Mouse (Mus musculus): Measurements from ENCODE around the gene Det1. TPM values are rescaled to one million over a fixed set of nuclear protein-coding genes. Genes with fewer than 3 reads are reported as not detected.

Gene Det1
- 11.0 and 11.7 TPM in 2 replicates for polyA plus RNA-seq (2012; rRNA removed)

- peak; percentile 88 for DNase-seq (ENCODE audit: low spot score)
These were observed at the start of gene Det1 for GRCm38 (mm10) chr7:78846737-78847434. Det1 (minus strand) TSS chr7:78847263.

GRCm38 (mm10) chr7:78895653-78896333, 48.7 kb upstream of the Det1 start, which contains the start of gene Aen:
Aen (plus strand) TSS chr7:78895854.
- peak; percentile 82 for DNase-seq (ENCODE audit: low spot score)

- DNase-seq (ENCODE audit: low spot score) = no peak
These were observed 48.1 kb upstream of the Det1 start for GRCm38 (mm10) chr7:78895021-78895652.

GRCm38 (mm10) chr7:78893917-78894316, 46.9 kb upstream of the Det1 start:
- DNase-seq (ENCODE audit: low spot score) = no peak

DNA sequence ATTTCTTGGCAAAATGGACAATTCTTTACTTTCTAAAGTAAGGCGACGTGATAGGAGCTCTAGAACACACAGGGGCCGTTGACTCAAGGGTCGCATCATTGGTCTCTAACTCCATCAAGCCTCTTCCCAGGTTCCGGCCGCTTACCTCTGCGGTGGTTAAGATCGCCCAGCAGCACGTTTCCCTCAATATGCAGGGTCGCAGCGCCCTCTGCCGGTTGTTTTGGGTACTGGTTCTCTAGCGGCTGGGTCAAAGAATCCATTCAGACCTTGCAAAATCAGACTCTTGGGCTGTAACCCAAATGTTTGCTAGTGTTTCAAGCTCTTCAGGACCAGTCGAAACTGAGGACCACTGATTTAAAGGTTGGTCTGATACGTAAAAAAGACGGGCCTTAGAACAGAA, 43.6 kb upstream of the Det1 start:
- DNase-seq (ENCODE audit: low spot score) = peak; percentile 82

GRCm38 (mm10) chr7:78887431-78887842, 40.4 kb upstream of the Det1 start:
- no peak for DNase-seq (ENCODE audit: low spot score)

DNA sequence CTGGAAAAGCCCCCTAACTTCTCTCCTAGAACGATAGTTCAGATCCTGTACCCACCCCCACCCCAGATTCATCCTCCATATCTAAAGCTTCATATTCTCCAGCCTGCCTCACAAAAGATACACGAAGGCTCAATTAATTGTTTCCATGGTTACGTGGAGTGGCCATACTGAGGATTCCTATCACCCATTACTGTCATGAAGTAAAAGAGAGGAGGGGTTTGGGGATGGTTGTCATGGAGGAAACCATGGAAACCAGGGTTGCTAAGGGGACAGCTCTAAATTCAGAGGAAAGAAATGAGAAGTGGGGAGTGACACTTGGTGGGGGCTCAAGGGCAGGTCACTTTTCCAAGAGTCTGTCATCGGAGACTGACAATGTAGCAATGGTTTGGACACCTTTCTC, 39.4 kb upstream of the Det1 start:
- DNase-seq (ENCODE audit: low spot score) = no peak

DNA sequence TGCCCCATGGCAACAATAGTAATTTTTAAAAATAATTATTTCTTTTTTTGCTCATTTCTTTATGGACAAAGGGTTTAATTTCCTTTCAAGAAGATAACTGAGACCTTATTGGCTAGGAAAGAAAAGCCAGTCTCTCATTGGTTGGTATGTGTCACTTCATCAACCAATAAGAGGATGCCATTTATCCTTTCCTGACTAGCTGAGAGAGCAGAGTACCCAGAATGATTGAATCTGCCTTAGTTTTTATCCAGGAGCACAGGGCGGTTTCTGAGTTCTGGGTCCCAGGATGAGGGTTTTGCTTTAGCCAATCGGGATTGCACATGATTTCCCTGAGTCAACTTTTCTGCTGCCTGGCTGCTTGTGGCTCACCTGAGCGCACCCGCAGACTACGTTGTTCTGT, 38.3 kb upstream of the Det1 start:
- DNase-seq (ENCODE audit: low spot score) = no peak

GRCm38 (mm10) chr7:78884139-78884538, 37.1 kb upstream of the Det1 start:
- DNase-seq (ENCODE audit: low spot score) = no peak

DNA sequence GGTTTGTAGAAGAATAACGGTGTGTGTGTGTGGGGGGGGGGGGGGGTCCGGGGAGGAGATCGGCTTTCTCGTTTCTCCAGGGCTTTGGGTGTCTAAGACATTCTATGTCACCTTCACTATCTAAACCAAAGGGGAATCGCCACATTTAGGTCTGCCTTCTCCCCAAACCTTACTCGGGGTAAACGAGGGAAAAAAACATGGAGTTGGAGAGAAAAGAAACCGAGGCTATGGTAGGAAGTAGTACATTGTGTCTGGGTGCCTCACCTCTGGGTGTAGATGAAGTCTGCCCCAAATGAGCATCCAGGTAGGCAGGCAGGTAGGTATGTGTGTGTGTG, 36.6 kb upstream of the Det1 start:
- no peak for DNase-seq (ENCODE audit: low spot score)

DNA sequence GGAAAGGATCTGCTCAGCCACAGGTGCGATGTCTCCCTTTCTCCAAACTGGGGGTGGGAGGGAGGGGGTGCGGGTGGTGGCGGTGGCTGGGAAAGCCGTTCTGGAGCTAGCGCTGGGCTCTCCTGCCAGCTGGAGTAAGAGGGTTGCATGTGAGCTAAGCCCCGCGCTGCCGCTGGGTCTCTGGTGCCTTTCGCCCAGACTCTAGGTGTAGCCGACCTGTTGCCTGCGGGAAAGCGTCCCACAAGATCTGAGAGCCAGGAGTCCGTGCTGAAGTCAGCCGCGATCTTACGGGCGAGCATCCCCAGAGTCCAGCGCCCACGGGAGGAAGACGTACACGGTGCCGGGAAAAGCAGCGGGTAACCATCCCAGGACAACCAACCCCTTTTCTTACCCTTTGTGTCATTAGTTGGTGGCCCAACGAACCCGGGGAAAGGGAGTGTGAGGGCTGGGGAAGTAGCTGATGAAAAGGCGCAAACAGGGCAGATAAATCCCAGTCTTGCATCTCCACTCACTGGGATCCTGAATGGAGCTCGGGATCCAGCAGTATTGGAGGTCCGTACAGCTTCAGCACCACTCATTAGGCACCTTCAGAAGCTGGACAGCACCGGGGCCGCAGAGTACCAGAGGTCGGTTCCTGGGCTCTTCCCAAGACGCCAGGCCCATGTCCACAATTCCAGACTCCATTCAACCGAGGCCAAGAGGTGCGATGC, 36.1 kb upstream of the Det1 start:
- no peak for DNase-seq (ENCODE audit: low spot score)

DNA sequence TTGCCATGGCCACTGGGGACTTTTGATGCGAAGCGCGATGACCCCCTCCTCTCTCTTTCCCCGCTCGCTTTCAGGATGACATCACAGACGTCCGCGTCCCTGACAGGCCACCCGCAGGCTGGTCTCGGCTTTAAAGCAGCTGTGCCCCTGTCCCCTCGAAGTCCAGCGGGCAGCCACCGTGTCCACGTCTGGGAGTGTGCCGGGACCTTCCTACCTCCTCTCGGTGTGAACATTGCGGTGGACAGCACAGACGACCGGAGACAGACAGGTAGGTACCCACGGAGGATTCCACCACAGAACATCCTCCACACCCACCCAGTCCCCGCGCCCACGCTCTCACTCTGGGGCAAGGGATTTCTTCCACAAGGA, 35.4 kb upstream of the Det1 start:
- DNase-seq (ENCODE audit: low spot score) = no peak

GRCm38 (mm10) chr7:78881607-78882468, 34.8 kb upstream of the Det1 start:
- no peak for DNase-seq (ENCODE audit: low spot score)

GRCm38 (mm10) chr7:78872831-78873230, 25.8 kb upstream of the Det1 start:
- no peak for DNase-seq (ENCODE audit: low spot score)

DNA sequence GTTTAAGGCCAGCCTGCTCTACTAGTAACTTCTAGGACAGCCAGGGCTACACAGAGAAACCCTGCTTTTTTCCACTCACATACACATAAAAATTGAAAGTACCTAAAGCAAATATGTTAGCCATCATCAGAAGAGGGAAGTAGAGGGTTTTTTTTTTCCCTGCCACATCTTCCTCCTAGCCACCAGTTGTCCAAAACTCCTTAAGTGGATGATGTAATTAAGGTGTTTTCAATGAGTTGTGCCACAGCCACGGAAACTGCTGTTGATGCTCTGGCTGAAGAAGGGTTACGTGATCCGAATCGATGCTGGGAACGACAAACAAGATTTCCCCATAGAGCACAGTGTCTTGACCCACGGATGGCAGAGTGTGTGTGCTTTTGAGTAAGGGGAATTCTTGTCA, 25.3 kb upstream of the Det1 start:
- no peak for DNase-seq (ENCODE audit: low spot score)

DNA sequence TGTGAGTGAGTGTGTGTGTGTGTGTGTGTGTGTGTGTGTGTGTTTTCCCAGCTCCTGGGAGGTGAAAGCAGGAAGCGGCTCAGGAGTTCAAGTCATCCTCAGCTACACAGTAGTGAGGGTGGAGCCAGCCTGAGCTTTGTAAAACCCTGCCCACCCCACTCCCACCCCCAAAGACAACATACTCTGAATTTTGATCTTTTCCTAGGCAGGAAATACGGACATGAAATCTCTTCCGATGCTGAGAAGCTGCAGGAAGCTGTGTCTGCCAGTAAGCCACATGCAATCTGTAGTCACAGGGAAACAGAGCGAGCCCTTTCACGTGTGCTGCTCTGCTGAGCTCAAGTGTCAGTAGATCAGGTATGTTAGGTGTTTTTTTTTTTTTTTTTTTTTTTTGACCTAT, 21.7 kb upstream of the Det1 start:
- no peak for DNase-seq (ENCODE audit: low spot score)

- no peak for DNase-seq (ENCODE audit: low spot score)
These were observed 18.3 kb upstream of the Det1 start for GRCm38 (mm10) chr7:78865212-78865949.

GRCm38 (mm10) chr7:78864446-78864802, 17.4 kb upstream of the Det1 start:
- DNase-seq (ENCODE audit: low spot score) = no peak

DNA sequence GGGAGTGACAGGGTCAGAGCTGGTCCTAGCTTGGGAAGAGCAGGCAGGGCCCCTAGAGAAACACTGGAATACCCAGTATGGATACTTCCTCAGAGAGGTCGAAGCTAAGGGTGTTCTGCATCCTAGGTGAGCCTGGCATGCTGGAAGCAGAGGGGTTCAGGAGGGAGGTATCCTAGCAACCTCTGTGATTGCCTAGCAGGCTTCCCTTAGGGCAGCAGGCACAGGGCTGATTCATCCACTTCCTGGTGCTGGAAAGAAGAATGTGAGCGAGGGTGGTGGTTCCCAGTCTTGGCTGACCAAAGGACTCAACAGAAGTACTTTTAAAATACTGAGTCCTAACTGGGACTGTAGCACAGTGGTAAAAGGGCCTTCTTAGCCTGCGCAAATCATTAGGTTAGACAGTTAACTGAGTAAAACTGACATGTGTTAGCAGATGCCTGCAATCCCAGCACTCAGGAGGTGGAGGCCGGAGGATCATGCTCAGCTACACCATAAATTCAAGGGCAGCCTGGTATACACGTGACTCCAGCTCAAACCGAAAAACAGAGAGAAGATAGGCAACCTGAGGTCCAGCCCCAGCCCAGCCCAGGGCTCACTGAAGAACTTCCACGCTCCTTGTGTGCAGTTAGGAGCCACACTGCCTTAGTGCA, 16.9 kb upstream of the Det1 start:
- DNase-seq (ENCODE audit: low spot score) = no peak

- DNase-seq (ENCODE audit: low spot score) = no peak
These were observed 8.1 kb upstream of the Det1 start for GRCm38 (mm10) chr7:78855044-78855655.

Measured in urinary bladder, adult 2 months (tissue).